Mouse (Mus musculus): ENCODE results near the gene Mcl1. TPM values are rescaled to one million over a fixed set of nuclear protein-coding genes. Genes with fewer than 3 reads are reported as not detected.
"Not testable (repeated sequence)": the region's sequence is repeated elsewhere in the genome, so short reads cannot be mapped to it uniquely, and the experiment has no call there.

Gene Mcl1
- polyA plus RNA-seq, 1 experiment from 2014 or later = 91.3 TPM

GRCm38 (mm10) chr3:95685301-95685700, 26.7 kb downstream of the Mcl1 start:
- DNase-seq (ENCODE audit: low spot score) = no peak

- no peak for DNase-seq (ENCODE audit: low spot score)
These were observed 27.1 kb downstream of the Mcl1 start for GRCm38 (mm10) chr3:95685701-95686100.

GRCm38 (mm10) chr3:95686492-95687167, 28.0 kb downstream of the Mcl1 start:
- no peak for DNase-seq (ENCODE audit: low spot score)

GRCm38 (mm10) chr3:95687168-95687523, 28.6 kb downstream of the Mcl1 start:
- DNase-seq (ENCODE audit: low spot score) = no peak

GRCm38 (mm10) chr3:95687524-95688421, 29.2 kb downstream of the Mcl1 start, which contains the start of gene Adamtsl4:
TSS of gene Adamtsl4 (minus strand) at chr3:95687917.
- no peak for DNase-seq (ENCODE audit: low spot score)

GRCm38 (mm10) chr3:95689171-95689915, 30.8 kb downstream of the Mcl1 start:
- DNase-seq (ENCODE audit: low spot score) = no peak

GRCm38 (mm10) chr3:95689940-95690339, 31.4 kb downstream of the Mcl1 start:
- no peak for DNase-seq (ENCODE audit: low spot score)

- not testable (repeated sequence) for DNase-seq (ENCODE audit: low spot score)
These were observed 32.0 kb downstream of the Mcl1 start for GRCm38 (mm10) chr3:95690552-95690951.

- DNase-seq (ENCODE audit: low spot score) = no peak
These were observed 34.1 kb downstream of the Mcl1 start for GRCm38 (mm10) chr3:95692677-95693076.

- no peak for DNase-seq (ENCODE audit: low spot score)
These were observed 35.5 kb downstream of the Mcl1 start for GRCm38 (mm10) chr3:95693821-95694807.

- DNase-seq (ENCODE audit: low spot score) = no peak
These were observed 36.5 kb downstream of the Mcl1 start for GRCm38 (mm10) chr3:95694808-95695703.

GRCm38 (mm10) chr3:95695796-95696195, 37.2 kb downstream of the Mcl1 start:
- DNase-seq (ENCODE audit: low spot score) = no peak

- DNase-seq (ENCODE audit: low spot score) = no peak
These were observed 37.8 kb downstream of the Mcl1 start for GRCm38 (mm10) chr3:95696360-95696759.

- no peak for DNase-seq (ENCODE audit: low spot score)
These were observed 39.7 kb downstream of the Mcl1 start for GRCm38 (mm10) chr3:95698286-95698685.

GRCm38 (mm10) chr3:95700233-95700681, 41.7 kb downstream of the Mcl1 start:
- DNase-seq (ENCODE audit: low spot score) = no peak

GRCm38 (mm10) chr3:95701085-95701484, 42.5 kb downstream of the Mcl1 start:
- DNase-seq (ENCODE audit: low spot score) = no peak

- no peak for DNase-seq (ENCODE audit: low spot score)
These were observed 43.4 kb downstream of the Mcl1 start for GRCm38 (mm10) chr3:95701877-95702540.

GRCm38 (mm10) chr3:95703276-95703675, 44.7 kb downstream of the Mcl1 start:
- DNase-seq (ENCODE audit: low spot score) = no peak

GRCm38 (mm10) chr3:95704612-95705011, 46.0 kb downstream of the Mcl1 start:
- DNase-seq (ENCODE audit: low spot score) = no peak

Data from thymus, postnatal 0 days (tissue).